Mouse (Mus musculus): ENCODE measurements around the gene Brix1. TPM values are rescaled to one million over a fixed set of nuclear protein-coding genes. Genes with fewer than 3 reads are reported as not detected.

Gene Brix1
- polyA plus RNA-seq (2017; shearing (Covaris generic)), result 145 TPM

GRCm38 (mm10) chr15:10485484-10486364 lies at the start of gene Brix1, which contains the start of gene Rad1:
Gene Brix1 (minus strand): TSS chr15:10485947.
Gene Rad1 (plus strand): TSS chr15:10486018.

GRCm38 (mm10) chr15:10470151-10470831 lies 15.5 kb downstream of the Brix1 start, which contains the start of gene Dnajc21:
Gene Dnajc21 (minus strand): TSS chr15:10470516.

Other genes starting within 250 kb of the Brix1 start
- gene Gm21973, start 160.6 kb downstream of the Brix1 start, polyA plus RNA-seq (2017; shearing (Covaris generic)), result not detected
- gene Agxt2, start 127.4 kb downstream of the Brix1 start, polyA plus RNA-seq (2017; shearing (Covaris generic)), result not detected
- 7.2 TPM for gene Dnajc21, start 15.4 kb downstream of the Brix1 start, polyA plus RNA-seq (2017; shearing (Covaris generic))
- 60.3 TPM for gene Rad1, start 71 bp upstream of the Brix1 start, polyA plus RNA-seq (2017; shearing (Covaris generic))
- not detected for gene Ttc23l, start 72.7 kb upstream of the Brix1 start, polyA plus RNA-seq (2017; shearing (Covaris generic))
- gene Rai14, start 228.7 kb upstream of the Brix1 start, polyA plus RNA-seq (2017; shearing (Covaris generic)), result 1.1 TPM